Comparison of ENCODE assay signal across 20 mouse cellular contexts in the genomic region with DNA sequence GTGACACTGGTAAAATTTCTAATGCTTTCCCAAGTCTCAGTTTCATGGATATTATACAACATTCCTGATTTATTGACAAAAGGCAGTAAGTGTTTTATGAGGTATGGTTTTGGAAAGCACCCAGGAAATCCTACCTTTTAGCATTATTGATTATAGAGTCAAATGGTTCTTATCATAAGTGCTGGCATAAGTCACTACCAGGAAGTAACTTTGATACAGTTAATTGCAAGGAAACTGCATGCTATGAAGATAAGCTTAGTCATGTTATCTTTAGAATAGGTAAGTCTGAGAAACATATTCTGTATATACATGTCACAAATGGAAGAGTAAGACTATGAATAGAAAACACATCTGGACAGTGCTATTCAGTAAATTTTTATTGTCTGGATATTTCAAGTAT.
"Had no signal": no experiment of that assay in that cellular context is flagged by ENCODE, and none has a peak within 500 bp of the region (broad histone marks: within the 10 kb centered on the region; RNA-seq: fewer than 3 reads in every experiment).

No protein-coding gene starts in this region.

- H3K27me3 ChIP-seq: liver, embryonic 15.5 days; lung, embryonic 15.5 days; megakaryocyte, embryonic 14.5 days; midbrain, embryonic 13.5 days; midbrain, embryonic 15.5 days; neural tube, embryonic 12.5 days had no signal

- H3K4me3 ChIP-seq: liver, embryonic 15.5 days; lung, embryonic 15.5 days; megakaryocyte, embryonic 14.5 days; midbrain, embryonic 13.5 days; midbrain, embryonic 15.5 days; neural tube, embryonic 12.5 days had no signal

- H3K27ac ChIP-seq: liver, embryonic 15.5 days; lung, embryonic 15.5 days; macrophage; midbrain, embryonic 13.5 days; midbrain, embryonic 15.5 days; neural tube, embryonic 12.5 days had no signal

- ATAC-seq: liver, postnatal 0 days; lung, postnatal 0 days; midbrain, embryonic 13.5 days; midbrain, embryonic 15.5 days had no signal

- H3K4me1 ChIP-seq: liver, embryonic 15.5 days; lung, embryonic 15.5 days; megakaryocyte, embryonic 14.5 days; midbrain, embryonic 13.5 days; midbrain, embryonic 15.5 days; neural tube, embryonic 12.5 days had no signal

- H3K9me3 ChIP-seq: liver, embryonic 15.5 days; lung, embryonic 15.5 days; megakaryocyte, embryonic 14.5 days; midbrain, embryonic 13.5 days; midbrain, embryonic 15.5 days; neural tube, embryonic 12.5 days had no signal

- H3K36me3 ChIP-seq: liver, embryonic 15.5 days; lung, embryonic 15.5 days; midbrain, embryonic 13.5 days; midbrain, embryonic 15.5 days; neural tube, embryonic 12.5 days had no signal

- DNase-seq: liver, postnatal 0 days; lung, adult 2 months; lung, postnatal 14 days; lung, postnatal 36 days; right cerebral cortex, adult 18-20 months; right cerebral cortex, postnatal 25 days; right cerebral cortex, postnatal 4 days; spleen, adult 18-20 months; thymus, adult 18-20 months; thymus, postnatal 25 days; thymus, postnatal 4 days had no signal

- H3K9ac ChIP-seq: liver, embryonic 15.5 days; liver, postnatal 0 days; lung, embryonic 15.5 days; midbrain, embryonic 13.5 days; midbrain, embryonic 15.5 days; neural tube, embryonic 12.5 days had no signal

- H3K4me2 ChIP-seq: liver, embryonic 15.5 days; lung, embryonic 15.5 days; midbrain, embryonic 11.5 days; midbrain, embryonic 13.5 days; midbrain, embryonic 15.5 days; neural tube, embryonic 12.5 days had no signal
